9 mouse cellular contexts compared by ENCODE assay signal in the genomic region with DNA sequence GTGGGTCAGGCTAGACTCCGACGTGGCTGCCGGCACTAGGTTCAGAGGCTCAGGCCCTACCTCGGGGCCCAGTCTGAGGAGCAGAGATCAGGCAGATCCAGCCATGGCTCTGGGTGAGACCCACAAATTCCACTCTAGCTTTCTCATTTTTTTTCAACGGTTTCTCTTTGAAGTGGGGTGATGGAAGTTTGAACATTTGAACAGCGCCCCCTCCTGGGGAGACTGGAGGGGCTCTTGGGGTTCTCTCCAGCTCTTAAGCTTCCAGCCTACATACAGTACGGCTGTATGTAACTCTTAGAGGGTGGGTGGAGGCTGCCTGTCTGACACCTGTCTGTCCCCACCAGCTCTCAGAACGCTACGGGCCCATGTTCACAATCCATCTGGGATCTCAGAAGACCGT. TPM values are rescaled to one million over a fixed set of nuclear protein-coding genes. Genes with fewer than 3 reads are reported as not detected.
A peak's percentile ranks its signal among the peaks of the same experiment; 100 is the strongest.
DNase-seq lines count a peak whose midpoint lies in the region; ATAC-seq and TF ChIP-seq lines count a peak whose summit lies in the region.
"Had no signal": no experiment of that assay in that cellular context is flagged by ENCODE, and none has a peak within 500 bp of the region (broad histone marks: within the 10 kb centered on the region; RNA-seq: fewer than 3 reads in every experiment).

No protein-coding gene starts in this region.

- H3K4me1 ChIP-seq in lung, embryonic 14.5 days (ENCODE audit: insufficient read depth): no peaks in the 10 kb centered on the region
- H3K4me1 ChIP-seq in stomach, embryonic 16.5 days (ENCODE audit: control insufficient read depth, insufficient read depth, low read length): peaks cover 30% of the 10 kb centered on the region

- no peak overlapping the region for H3K9ac ChIP-seq in lung, embryonic 14.5 days
- H3K9ac ChIP-seq in stomach, embryonic 16.5 days (ENCODE audit: low read length): peak overlapping the region; percentile 56
- H3K9ac ChIP-seq: embryonic facial prominence, embryonic 12.5 days had no signal

- no peak overlapping the region for H3K4me3 ChIP-seq in lung, embryonic 14.5 days (ENCODE audit: low read depth, low read length)
- peak overlapping the region; percentile 34 for H3K4me3 ChIP-seq in stomach, embryonic 16.5 days (replicated peaks; ENCODE audit: low read length)
- H3K4me3 ChIP-seq: embryonic facial prominence, embryonic 12.5 days had no signal

- no peak for ATAC-seq in lung, embryonic 14.5 days (ENCODE audit: insufficient read depth)
- ATAC-seq in hematopoietic stem cell, adult 5-6 weeks (replicated peaks in 1 of 2; ENCODE audit: insufficient read depth in 1 of 2, low FRiP score in 2 of 2, low TSS enrichment in 1 of 2, low read depth in 1 of 2, poor library complexity in 2 of 2, severe bottlenecking in 2 of 2): 0 out of 4 replicates have a peak, but pooled peaks have one; percentile 25 to 28
- no peak for ATAC-seq in stomach, embryonic 16.5 days (ENCODE audit: insufficient read depth, low FRiP score)

- no peaks in the 10 kb centered on the region for H3K27me3 ChIP-seq in lung, embryonic 14.5 days (ENCODE audit: insufficient read depth, low read length)
- no peaks in the 10 kb centered on the region for H3K27me3 ChIP-seq in stomach, embryonic 16.5 days (ENCODE audit: control insufficient read depth, insufficient read depth, low read length)

- no peak overlapping the region for H3K27ac ChIP-seq in lung, embryonic 14.5 days (ENCODE audit: low read depth)
- peak overlapping the region; percentile 85 for H3K27ac ChIP-seq in stomach, embryonic 16.5 days (ENCODE audit: low read length)
- H3K27ac ChIP-seq: embryonic facial prominence, embryonic 12.5 days had no signal

- H3K9me3 ChIP-seq in lung, embryonic 14.5 days (ENCODE audit: low read depth, low read length): no peaks in the 10 kb centered on the region
- no peaks in the 10 kb centered on the region for H3K9me3 ChIP-seq in stomach, embryonic 16.5 days (replicated peaks; ENCODE audit: control insufficient read depth, low read length)
- H3K9me3 ChIP-seq: embryonic facial prominence, embryonic 12.5 days had no signal

- TF ChIP-seq CTCF in lung, embryonic 14.5 days (IDR thresholded peaks at IDR 0.05; ENCODE audit: low read depth): peak; percentile 40

- H3K36me3 ChIP-seq in lung, embryonic 14.5 days (ENCODE audit: insufficient read depth): no peaks in the 10 kb centered on the region
- no peaks in the 10 kb centered on the region for H3K36me3 ChIP-seq in stomach, embryonic 16.5 days (ENCODE audit: control insufficient read depth, insufficient read depth, low read length)
- H3K36me3 ChIP-seq: embryonic facial prominence, embryonic 12.5 days had no signal

- DNase-seq in lung, embryonic 14.5 days: peak; percentile 62
- DNase-seq in lung, adult 18-20 months: no peak
- peak; percentile 84 for DNase-seq in R1 (ENCODE audit: low read depth, low spot score)
- DNase-seq in Muller cell, postnatal 12 days (ENCODE audit: inconsistent ontology term): no peak
- DNase-seq in left cerebral cortex, adult 18-20 months (ENCODE audit: low spot score in 2 of 2): no peak

- no peak overlapping the region for H3K4me2 ChIP-seq in lung, embryonic 14.5 days
- peak overlapping the region; percentile 44 for H3K4me2 ChIP-seq in stomach, embryonic 16.5 days (ENCODE audit: low read depth, low read length)
- H3K4me2 ChIP-seq: embryonic facial prominence, embryonic 12.5 days had no signal

- WGBS in lung, embryonic 14.5 days: 48% methylated on average over 10 of the region's 10 CpGs
- 47% methylated on average over 10 of the region's 10 CpGs for WGBS in stomach, embryonic 16.5 days

RNA-seq across cellular contexts. Expression of a gene that starts 1.1 kb away (rescaled TPM):
- not detected in 2 replicates for polyA plus RNA-seq in lung, embryonic 14.5 days (2014; fragmentation: Nextera tagmentation; extraction: Ambion mirVana)
- total RNA-seq in hematopoietic stem cell, adult 5-6 weeks (2017): not detected in 2 replicates
- 11.4 and 11.5 TPM in 2 replicates for polyA plus RNA-seq in stomach, embryonic 16.5 days (2015; fragmentation: Nextera tagmentation; extraction: Ambion mirVana)
- not detected for total RNA-seq in left cerebral cortex, adult 18-20 months (2021)
- total RNA-seq: left cerebral cortex, postnatal 25 days had no signal

RNA-seq across cellular contexts. Expression of a gene that starts 2.3 kb away (rescaled TPM):
- 102 and 106 TPM in 2 replicates for polyA plus RNA-seq in lung, embryonic 14.5 days (2014; fragmentation: Nextera tagmentation; extraction: Ambion mirVana)
- total RNA-seq in hematopoietic stem cell, adult 5-6 weeks (2017): 14.9 and 18.7 TPM in 2 replicates
- 107 and 114 TPM in 2 replicates for polyA plus RNA-seq in stomach, embryonic 16.5 days (2015; fragmentation: Nextera tagmentation; extraction: Ambion mirVana)
- 10 to 100 TPM; 66.8 to 67.7 TPM for total RNA-seq in left cerebral cortex, adult 18-20 months (2021)

RNA-seq across cellular contexts. Expression of a gene that starts 24.0 kb away (rescaled TPM):
- 3.5 and 4.3 TPM in 2 replicates for polyA plus RNA-seq in lung, embryonic 14.5 days (2014; fragmentation: Nextera tagmentation; extraction: Ambion mirVana)
- 11.2 and 11.8 TPM in 2 replicates for total RNA-seq in hematopoietic stem cell, adult 5-6 weeks (2017)
- polyA plus RNA-seq in stomach, embryonic 16.5 days (2015; fragmentation: Nextera tagmentation; extraction: Ambion mirVana): 3.1 and 4.2 TPM in 2 replicates
- total RNA-seq in left cerebral cortex, adult 18-20 months (2021): 10 to 100 TPM; 10.6 to 13.0 TPM

RNA-seq across cellular contexts. Expression of a gene that starts 28.1 kb away (rescaled TPM):
- 3.6 and 4.0 TPM in 2 replicates for polyA plus RNA-seq in lung, embryonic 14.5 days (2014; fragmentation: Nextera tagmentation; extraction: Ambion mirVana)
- 19.4 and 29.0 TPM in 2 replicates for total RNA-seq in hematopoietic stem cell, adult 5-6 weeks (2017)
- polyA plus RNA-seq in stomach, embryonic 16.5 days (2015; fragmentation: Nextera tagmentation; extraction: Ambion mirVana): 2.4 and 2.6 TPM in 2 replicates
- total RNA-seq in left cerebral cortex, adult 18-20 months (2021): 100 to 1,000 TPM; 229 to 237 TPM

RNA-seq across cellular contexts. Expression of a gene that starts 51.6 kb away (rescaled TPM):
- polyA plus RNA-seq in lung, embryonic 14.5 days (2014; fragmentation: Nextera tagmentation; extraction: Ambion mirVana): 1.1 TPM in 2 replicates
- total RNA-seq in hematopoietic stem cell, adult 5-6 weeks (2017): 2.1 and 3.3 TPM in 2 replicates
- polyA plus RNA-seq in stomach, embryonic 16.5 days (2015; fragmentation: Nextera tagmentation; extraction: Ambion mirVana): 0.80 and 1.2 TPM in 2 replicates
- under 1 TPM in 1 of 2 experiments, not detected in 1; 0.33 TPM for total RNA-seq in left cerebral cortex, adult 18-20 months (2021)

Comparison
In these comparisons a context has a peak if more than half of its experiments do, and no peak if none do; other contexts are left out.
1. DNase-seq: peak in lung, embryonic 14.5 days (single experiment) and R1 (single experiment); none in lung, adult 18-20 months (0 of 2), Muller cell, postnatal 12 days (single experiment) and left cerebral cortex, adult 18-20 months (0 of 2).
2. ATAC-seq: peak in hematopoietic stem cell, adult 5-6 weeks (2 of 2); none in lung, embryonic 14.5 days (single experiment) and stomach, embryonic 16.5 days (single experiment).